Mouse (Mus musculus): ENCODE data around the gene Ryr2. TPM values are rescaled to one million over a fixed set of nuclear protein-coding genes. Genes with fewer than 3 reads are reported as not detected.
"Not testable (repeated sequence)": the region's sequence is repeated elsewhere in the genome, so short reads cannot be mapped to it uniquely, and the experiment has no call there.

Ryr2 gene
- total RNA-seq, 2 experiments from 2014 or later: not detected

DNA sequence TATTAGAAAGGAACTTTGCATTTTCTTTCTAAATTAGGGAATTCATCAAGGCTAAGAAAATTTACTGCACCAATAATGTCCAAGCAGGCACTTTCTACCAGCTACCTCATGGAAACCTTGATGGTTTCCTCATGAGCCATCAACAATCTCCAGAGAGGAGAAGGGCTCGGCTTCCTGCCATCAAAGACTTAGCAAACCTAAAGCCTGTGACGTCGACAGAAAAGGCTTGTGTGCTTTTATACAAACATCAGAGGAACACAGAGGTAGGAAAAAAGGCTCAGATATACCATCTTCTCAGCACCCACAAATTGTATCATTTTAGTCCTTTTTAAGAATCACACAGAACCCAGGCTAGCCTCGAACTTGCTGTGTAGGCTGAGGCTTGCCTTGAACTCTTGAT is 148.5 kb downstream of the Ryr2 start:
- no peak for ATAC-seq (ENCODE audit: poor library complexity, severe bottlenecking)

- no peak for ATAC-seq (ENCODE audit: poor library complexity, severe bottlenecking)
Observed at GRCm38 (mm10) chr13:11951951-11952350, 154.8 kb downstream of the Ryr2 start.

GRCm38 (mm10) chr13:11945740-11946139 is 161.0 kb downstream of the Ryr2 start:
- ATAC-seq (ENCODE audit: poor library complexity, severe bottlenecking): no peak

DNA sequence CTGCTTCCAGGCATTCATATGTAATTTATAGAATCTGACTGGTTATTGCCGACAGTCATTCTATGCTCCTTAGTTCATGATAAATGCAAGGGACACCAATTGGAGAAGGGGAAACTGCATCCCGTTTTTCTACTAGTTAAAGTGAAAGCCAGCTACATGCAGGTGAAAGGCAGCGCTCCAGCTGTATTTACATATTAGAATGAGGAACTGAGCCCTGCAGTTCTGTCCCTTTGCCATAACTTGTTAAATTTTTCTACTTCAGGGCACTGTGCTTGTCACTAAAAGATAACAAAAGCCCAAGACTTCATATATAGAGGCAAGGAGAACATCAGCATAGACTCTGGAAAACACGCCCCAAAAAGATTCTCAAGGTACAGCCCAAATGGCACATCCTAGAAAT is 165.0 kb downstream of the Ryr2 start:
- no peak for ATAC-seq (ENCODE audit: poor library complexity, severe bottlenecking)

- ATAC-seq (ENCODE audit: poor library complexity, severe bottlenecking): not testable (repeated sequence)
Observed at GRCm38 (mm10) chr13:11934297-11935060, 172.3 kb downstream of the Ryr2 start.

DNA sequence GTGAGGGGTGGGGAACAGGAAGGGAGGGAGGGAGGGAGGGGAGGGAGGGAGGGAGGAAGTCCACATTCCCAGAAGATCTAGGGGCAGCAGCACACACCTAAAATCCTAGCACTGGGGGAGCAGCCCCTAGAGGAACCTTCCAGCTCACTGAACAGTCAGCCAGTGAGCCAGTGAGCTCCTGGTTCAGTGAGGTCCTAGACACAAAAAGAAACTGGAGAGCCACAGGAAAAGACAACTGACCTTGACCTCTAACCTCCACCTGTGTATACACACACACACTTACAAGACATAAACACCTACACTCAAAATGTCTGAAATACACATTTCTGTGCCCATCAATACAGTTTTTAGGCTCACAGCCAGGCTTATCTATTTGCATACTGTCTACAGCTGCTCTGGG is 173.4 kb downstream of the Ryr2 start:
- no peak for ATAC-seq (ENCODE audit: poor library complexity, severe bottlenecking)

DNA sequence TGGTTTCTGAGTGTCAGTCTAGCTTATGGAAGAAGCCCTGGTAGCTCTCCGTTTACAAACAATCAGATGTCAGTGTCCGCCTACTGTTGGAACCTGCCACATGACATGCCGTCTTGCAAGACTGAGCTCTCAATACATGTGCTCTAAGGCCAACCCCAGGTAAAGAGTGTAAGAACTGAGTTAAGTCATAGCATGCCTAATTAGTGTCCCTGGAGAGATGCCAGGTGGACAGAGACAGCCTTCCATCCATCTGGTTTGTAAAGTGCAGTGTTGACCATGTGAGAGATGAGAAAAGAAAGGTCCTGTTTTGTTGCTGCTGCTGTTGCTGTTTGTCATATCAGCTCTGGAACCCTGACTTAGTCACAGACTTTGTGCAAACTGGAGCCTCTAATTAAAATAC is 178.0 kb downstream of the Ryr2 start:
- no peak for ATAC-seq (ENCODE audit: poor library complexity, severe bottlenecking)

DNA sequence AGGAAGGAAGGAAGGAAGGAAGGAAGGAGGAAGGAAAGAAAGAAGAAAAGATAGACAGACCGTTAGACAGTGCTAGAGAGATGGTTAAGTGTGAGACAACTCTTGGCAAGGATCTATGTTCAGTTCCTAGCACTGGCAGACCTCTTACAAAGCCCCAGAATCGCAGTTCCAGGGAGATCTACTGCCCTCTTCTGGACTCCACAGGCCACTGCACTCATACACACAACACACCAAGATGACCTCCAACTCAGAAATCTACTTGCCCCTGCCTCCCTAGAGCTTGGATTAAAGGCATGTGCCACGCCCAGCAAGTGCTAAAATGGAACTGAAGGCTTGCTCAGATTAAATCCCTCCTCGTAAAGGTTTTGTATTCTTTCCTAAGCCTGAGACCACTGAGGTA is 179.0 kb downstream of the Ryr2 start:
- no peak for ATAC-seq (ENCODE audit: poor library complexity, severe bottlenecking)

- ATAC-seq (ENCODE audit: poor library complexity, severe bottlenecking): no peak
Observed at GRCm38 (mm10) chr13:11926720-11927500, 179.8 kb downstream of the Ryr2 start.

GRCm38 (mm10) chr13:11926215-11926614 is 180.5 kb downstream of the Ryr2 start:
- no peak for ATAC-seq (ENCODE audit: poor library complexity, severe bottlenecking)

- ATAC-seq (ENCODE audit: poor library complexity, severe bottlenecking): no peak
Observed at GRCm38 (mm10) chr13:11924732-11925131, 182.0 kb downstream of the Ryr2 start.

- no peak for ATAC-seq (ENCODE audit: poor library complexity, severe bottlenecking)
Observed at GRCm38 (mm10) chr13:11920495-11920894, 186.2 kb downstream of the Ryr2 start.

DNA sequence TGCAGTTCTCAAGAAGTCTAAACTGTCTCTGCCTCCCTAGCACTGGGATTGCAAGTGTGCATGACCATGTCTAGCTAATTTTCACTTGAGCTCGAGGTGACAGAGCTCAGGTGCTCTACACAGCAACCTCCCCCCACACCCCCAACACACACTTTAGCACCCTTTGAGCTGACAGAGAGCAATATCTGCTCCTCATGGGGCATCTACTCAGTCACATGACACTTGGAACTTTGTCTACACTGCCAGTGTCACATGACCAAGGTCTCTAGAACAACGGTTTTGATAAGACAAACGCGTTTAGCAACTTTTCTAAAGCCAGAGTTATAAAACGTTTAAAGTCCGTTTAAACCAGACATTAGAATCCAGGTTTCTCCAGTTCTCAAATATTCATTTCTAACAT is 187.3 kb downstream of the Ryr2 start:
- no peak for ATAC-seq (ENCODE audit: poor library complexity, severe bottlenecking)

GRCm38 (mm10) chr13:11915619-11916018 is 191.1 kb downstream of the Ryr2 start:
- no peak for ATAC-seq (ENCODE audit: poor library complexity, severe bottlenecking)

DNA sequence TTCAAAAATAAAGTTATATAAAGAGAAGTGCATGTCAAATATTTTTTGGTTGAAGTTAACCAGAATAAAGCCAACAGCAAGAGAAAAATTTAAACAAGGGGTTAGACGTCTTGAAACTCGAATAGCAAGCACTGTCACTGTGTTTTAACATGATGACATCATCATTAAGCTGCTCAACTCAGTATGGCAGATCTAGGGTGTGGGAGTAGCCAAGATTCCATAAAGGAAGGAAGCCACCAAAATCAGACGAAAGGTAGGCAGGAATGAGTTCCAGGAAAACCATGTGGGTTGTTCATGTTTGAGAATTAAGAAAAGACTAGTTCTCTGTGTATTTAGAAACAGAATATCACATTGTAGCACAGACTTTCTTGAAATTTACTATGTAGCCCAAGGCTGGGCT is 192.1 kb downstream of the Ryr2 start:
- no peak for ATAC-seq (ENCODE audit: poor library complexity, severe bottlenecking)

GRCm38 (mm10) chr13:11912208-11912607 is 194.5 kb downstream of the Ryr2 start:
- no peak for ATAC-seq (ENCODE audit: poor library complexity, severe bottlenecking)

DNA sequence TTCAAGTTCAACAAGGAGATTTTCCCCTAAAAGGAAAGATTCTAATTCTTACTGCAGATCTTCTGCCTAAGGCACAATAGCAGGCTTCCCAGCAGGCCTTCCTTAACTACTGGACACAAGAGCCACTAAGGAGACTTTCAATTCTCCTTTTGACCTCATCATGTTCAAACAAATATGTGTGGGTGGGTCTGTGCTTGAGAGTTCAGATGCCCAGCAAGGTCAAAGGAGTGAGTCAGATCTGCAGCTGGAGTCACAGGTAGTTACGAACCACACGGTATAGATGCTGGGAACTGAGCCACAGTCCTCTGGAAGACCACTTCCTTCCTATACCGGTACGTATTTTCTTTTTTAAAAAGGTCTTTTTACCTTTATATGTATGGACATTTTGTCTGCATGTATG is 198.6 kb downstream of the Ryr2 start:
- no peak for ATAC-seq (ENCODE audit: poor library complexity, severe bottlenecking)

DNA sequence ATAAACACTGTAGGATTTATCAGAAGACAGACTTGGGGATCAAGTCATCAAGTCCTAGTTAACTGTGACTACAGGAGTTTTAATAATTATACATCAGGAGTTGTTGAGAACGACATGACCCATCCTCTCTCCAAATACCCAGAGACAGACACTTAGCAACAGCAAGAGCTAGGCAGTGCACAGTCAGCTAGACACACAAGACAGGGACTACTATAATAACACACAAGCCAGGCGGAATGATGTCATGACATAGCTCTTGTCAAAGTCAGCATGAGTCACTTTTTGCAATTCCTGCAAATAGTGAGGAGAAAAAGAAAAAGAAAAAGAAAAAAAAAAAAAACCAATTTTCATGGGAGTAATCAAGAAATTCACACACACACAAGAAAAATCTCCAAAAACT is 201.6 kb downstream of the Ryr2 start:
- ATAC-seq (ENCODE audit: poor library complexity, severe bottlenecking): no peak

GRCm38 (mm10) chr13:11903272-11903671 is 203.5 kb downstream of the Ryr2 start:
- ATAC-seq (ENCODE audit: poor library complexity, severe bottlenecking): no peak

- ATAC-seq (ENCODE audit: poor library complexity, severe bottlenecking): no peak
Observed at GRCm38 (mm10) chr13:11902856-11903255, 203.9 kb downstream of the Ryr2 start.

DNA sequence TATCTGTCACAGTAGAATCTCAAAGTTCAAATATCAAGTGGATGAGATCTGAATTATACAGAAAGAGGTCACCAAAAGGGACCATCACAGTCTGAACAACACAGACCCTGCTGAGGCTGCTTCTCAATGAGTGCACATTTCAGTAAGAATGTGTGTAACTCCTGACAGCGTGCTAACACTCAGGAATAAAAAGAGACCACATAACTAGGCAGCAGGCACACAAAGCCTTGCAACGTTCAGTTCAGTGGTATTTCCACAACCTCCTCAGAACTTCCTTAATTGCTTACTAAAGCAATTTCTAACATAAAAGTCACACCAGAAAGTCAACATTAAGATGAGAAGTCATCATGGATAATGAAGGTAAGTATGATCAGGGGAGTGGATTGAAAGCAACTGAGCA is 206.1 kb downstream of the Ryr2 start:
- ATAC-seq (ENCODE audit: poor library complexity, severe bottlenecking): no peak

- ATAC-seq (ENCODE audit: poor library complexity, severe bottlenecking): no peak
Observed at GRCm38 (mm10) chr13:11895631-11896030, 211.1 kb downstream of the Ryr2 start.

Data from megakaryocyte, adult 5-6 weeks (primary cell).